Mouse (Mus musculus): ENCODE results near the gene Igfbp6. TPM values are rescaled to one million over a fixed set of nuclear protein-coding genes. Genes with fewer than 3 reads are reported as not detected.

The Igfbp6 gene
- polyA plus RNA-seq, 1 experiment from 2014 or later = 9.5 TPM

GRCm38 (mm10) chr15:102120530-102120929 lies 23.6 kb upstream of the Igfbp6 start:
- H3K4me1 ChIP-seq (replicated peaks) = peaks cover 11% of the 10 kb centered on the region
- no peak overlapping the region for H3K27ac ChIP-seq
- H3K4me3 ChIP-seq = no peak overlapping the region
- 65% methylated on average over 5 of the region's 5 CpGs for WGBS
- no peaks in the 10 kb centered on the region for H3K9me3 ChIP-seq (replicated peaks)
- peaks cover 47% of the 10 kb centered on the region for H3K36me3 ChIP-seq
- no peaks in the 10 kb centered on the region for H3K27me3 ChIP-seq
- no peak overlapping the region for H3K9ac ChIP-seq
- ATAC-seq (replicated peaks; ENCODE audit: insufficient number of reproducible peaks, insufficient read depth, low FRiP score, low read depth) = no peak
- H3K4me2 ChIP-seq = no peak overlapping the region

- Histone ChIP-seq H3K27ac (peak overlapping the region; percentile 51), H3K9me3 (replicated peaks) (no peaks in the 10 kb centered on the region), H3K36me3 (peaks cover 43% of the 10 kb centered on the region), H3K9ac (no peak overlapping the region), H3K27me3 (no peaks in the 10 kb centered on the region), H3K4me3 (no peak overlapping the region), H3K4me2 (no peak overlapping the region), H3K4me1 (replicated peaks) (peaks cover 12% of the 10 kb centered on the region)
- peak; percentile 70 for ATAC-seq (replicated peaks; ENCODE audit: insufficient number of reproducible peaks, insufficient read depth, low FRiP score, low read depth)
- 19% methylated on average over 2 of the region's 2 CpGs for WGBS
Observed at GRCm38 (mm10) chr15:102126303-102126702, 17.9 kb upstream of the Igfbp6 start.

DNA sequence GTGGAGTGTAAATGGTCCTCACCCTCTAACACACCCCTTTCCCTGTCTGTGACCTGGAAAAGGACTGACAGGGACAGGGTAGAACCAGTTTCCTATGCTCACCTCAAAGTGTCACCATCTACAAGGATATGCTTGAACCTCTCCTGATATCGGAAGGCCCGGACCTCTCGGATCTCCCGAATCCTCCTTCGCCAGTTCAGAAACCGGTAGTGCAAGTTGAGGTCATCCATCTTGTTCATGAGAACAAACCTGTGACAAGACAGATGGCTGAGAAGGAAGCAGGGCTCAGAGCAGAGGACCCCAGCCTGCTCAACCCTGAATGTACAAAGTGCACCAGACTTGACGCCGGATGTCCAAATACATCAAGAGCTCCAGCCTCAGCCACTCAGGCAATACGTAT lies 10.8 kb upstream of the Igfbp6 start:
- no peak overlapping the region for H3K4me2 ChIP-seq
- H3K9ac ChIP-seq = no peak overlapping the region
- peaks cover 31% of the 10 kb centered on the region for H3K36me3 ChIP-seq
- no peak overlapping the region for H3K27ac ChIP-seq
- ATAC-seq (replicated peaks; ENCODE audit: insufficient number of reproducible peaks, insufficient read depth, low FRiP score, low read depth) = no peak
- 82% methylated on average over 9 of the region's 9 CpGs for WGBS
- H3K9me3 ChIP-seq (replicated peaks) = no peaks in the 10 kb centered on the region
- no peak overlapping the region for H3K4me3 ChIP-seq
- no peaks in the 10 kb centered on the region for H3K27me3 ChIP-seq
- peaks cover 18% of the 10 kb centered on the region for H3K4me1 ChIP-seq (replicated peaks)

DNA sequence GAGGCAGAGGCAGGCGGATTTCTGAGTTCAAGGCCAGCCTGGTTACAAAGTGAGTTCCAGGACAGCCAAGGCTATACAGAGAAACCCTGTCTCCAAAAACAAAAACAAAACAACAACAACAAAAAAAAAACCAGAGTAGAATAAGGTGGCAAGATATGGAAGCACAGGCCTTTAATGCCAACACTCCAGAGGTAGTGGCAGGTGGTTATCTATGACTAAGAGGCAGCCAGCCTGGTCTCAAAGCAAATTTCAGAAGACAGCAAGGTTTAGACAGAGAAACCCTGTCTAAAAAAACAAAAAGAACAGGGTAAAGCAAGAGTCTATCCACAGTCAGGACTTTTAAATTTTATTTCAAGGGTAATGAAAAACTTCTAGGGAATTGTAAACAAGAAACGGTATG lies 9.5 kb upstream of the Igfbp6 start:
- 90% methylated on average over 2 of the region's 2 CpGs for WGBS
- Histone ChIP-seq H3K36me3 (peaks cover 20% of the 10 kb centered on the region; the same call in 1 of the 2 replicates), H3K27me3 (no peaks in the 10 kb centered on the region), H3K4me2 (no peak overlapping the region), H3K4me1 (replicated peaks) (peaks cover 18% of the 10 kb centered on the region), H3K9me3 (replicated peaks) (no peaks in the 10 kb centered on the region), H3K9ac (no peak overlapping the region), H3K4me3 (no peak overlapping the region), H3K27ac (no peak overlapping the region)
- ATAC-seq (replicated peaks; ENCODE audit: insufficient number of reproducible peaks, insufficient read depth, low FRiP score, low read depth) = no peak

DNA sequence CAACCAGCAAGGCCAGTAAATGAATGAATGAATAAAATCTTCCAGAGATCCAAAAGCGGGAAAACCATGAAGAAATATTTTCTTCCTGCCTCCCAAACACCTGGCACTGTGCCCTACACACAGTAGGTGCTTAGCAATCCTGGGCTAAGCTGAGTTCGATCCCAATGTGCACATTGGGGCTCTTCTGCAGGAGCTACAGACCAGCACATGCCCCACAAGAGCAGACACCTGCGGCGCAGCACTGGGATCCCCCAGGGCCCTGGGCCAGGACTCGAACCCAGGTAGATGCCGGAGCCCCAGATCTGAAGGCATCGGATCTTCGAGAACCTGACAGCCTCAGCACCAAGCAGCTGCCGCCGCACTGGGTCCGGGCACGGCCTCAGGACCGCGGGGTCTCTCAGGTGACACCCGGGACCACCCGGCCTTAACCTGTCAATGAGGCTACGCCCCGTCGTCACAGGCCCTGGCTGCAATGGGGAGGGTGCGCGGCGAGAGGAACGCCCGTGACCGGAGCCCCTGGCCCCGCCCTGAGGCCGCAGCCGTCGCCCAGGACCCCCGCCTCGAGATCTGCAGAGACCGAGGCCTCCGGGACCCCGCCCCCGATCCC lies 8.5 kb upstream of the Igfbp6 start:
- Histone ChIP-seq H3K4me3 (peak overlapping the region; percentile 68), H3K4me2 (peak overlapping the region; percentile 75), H3K36me3 (peaks cover 11% of the 10 kb centered on the region; the same call in 1 of the 2 replicates), H3K9me3 (replicated peaks) (no peaks in the 10 kb centered on the region), H3K27ac (peak overlapping the region; percentile 66), H3K9ac (peak overlapping the region; percentile 72), H3K4me1 (replicated peaks) (peaks cover 18% of the 10 kb centered on the region), H3K27me3 (no peaks in the 10 kb centered on the region)
- 2% methylated on average over 32 of the region's 35 CpGs for WGBS
- ATAC-seq (replicated peaks; ENCODE audit: insufficient number of reproducible peaks, insufficient read depth, low FRiP score, low read depth) = peak; percentile 63

DNA sequence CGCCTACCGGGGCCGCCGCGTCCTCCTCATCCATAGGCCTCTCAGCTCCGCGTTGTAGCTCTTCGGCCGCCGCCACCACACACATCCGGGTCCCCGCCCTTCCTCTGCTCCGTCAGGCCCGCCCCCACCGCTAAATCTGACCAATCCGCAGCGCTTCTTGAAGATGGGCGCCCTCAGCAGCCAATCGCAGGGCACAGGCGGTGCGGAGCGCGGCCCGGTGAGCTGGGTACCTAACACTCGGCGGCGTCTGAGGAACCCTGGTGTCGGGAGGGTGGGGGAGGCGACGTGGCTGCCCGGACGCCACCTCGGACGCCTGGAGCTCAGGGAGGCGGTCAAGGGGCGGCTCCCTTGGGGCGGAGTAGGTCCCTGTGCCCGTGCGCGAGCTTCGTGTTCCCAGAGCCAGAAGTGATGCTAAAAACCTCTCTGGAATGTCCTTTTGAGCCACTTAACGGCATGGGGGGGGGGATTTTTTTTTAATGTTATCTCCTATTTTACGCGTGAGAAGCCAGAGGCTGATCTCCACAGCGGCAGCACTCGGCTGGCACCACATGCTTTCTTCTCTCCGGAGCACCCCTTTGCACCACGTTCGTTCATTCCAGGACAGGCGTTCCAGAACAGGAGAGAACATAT lies 7.9 kb upstream of the Igfbp6 start, which contains the start of gene Spryd3:
Spryd3 (minus strand) TSS at position 106 of the 630 bp plus-strand sequence.
- under 1% methylated on average over 50 of the region's 50 CpGs for WGBS
- Histone ChIP-seq H3K9me3 (replicated peaks) (no peaks in the 10 kb centered on the region), H3K27me3 (no peaks in the 10 kb centered on the region)

DNA sequence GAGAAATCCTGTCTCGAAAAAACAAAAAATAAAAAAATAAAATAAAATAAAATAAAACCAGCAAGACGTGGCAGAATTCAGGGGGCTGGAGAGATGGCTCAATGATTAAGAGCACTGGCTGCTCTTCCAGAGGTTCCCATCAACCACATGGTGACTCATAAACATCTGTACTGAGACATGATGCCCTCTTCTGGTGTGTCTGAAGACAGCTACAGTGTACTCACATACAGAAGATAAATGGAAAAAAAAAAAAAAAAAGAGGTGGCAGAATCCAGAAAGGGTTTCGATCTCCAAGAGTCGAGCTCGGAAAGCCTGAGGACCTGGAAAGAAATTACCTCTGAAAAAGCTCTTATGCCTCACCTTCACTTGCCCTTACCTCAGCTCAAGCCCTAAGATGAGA lies 3.0 kb upstream of the Igfbp6 start:
- no peak for ATAC-seq (replicated peaks; ENCODE audit: insufficient number of reproducible peaks, insufficient read depth, low FRiP score, low read depth)
- H3K4me1 ChIP-seq (replicated peaks) = peaks cover 31% of the 10 kb centered on the region
- 85% methylated on average over 5 of the region's 5 CpGs for WGBS

More for the DNA sequence above, 7.9 kb upstream of the Igfbp6 start, which contains the start of gene Spryd3:
- peaks cover 7% of the 10 kb centered on the region; the same call in 1 of the 2 replicates for H3K36me3 ChIP-seq
- H3K4me3 ChIP-seq = peak within 1 kb of the TSS; percentile 68
- H3K9ac ChIP-seq = peak within 1 kb of the TSS; percentile 72
- peak within 1 kb of the TSS; percentile 75 for H3K4me2 ChIP-seq
- H3K4me1 ChIP-seq (replicated peaks) = peaks cover 18% of the 10 kb centered on the region
- ATAC-seq (replicated peaks; ENCODE audit: insufficient number of reproducible peaks, insufficient read depth, low FRiP score, low read depth) = peak; percentile 98
- H3K27ac ChIP-seq = peak within 1 kb of the TSS; percentile 75

DNA sequence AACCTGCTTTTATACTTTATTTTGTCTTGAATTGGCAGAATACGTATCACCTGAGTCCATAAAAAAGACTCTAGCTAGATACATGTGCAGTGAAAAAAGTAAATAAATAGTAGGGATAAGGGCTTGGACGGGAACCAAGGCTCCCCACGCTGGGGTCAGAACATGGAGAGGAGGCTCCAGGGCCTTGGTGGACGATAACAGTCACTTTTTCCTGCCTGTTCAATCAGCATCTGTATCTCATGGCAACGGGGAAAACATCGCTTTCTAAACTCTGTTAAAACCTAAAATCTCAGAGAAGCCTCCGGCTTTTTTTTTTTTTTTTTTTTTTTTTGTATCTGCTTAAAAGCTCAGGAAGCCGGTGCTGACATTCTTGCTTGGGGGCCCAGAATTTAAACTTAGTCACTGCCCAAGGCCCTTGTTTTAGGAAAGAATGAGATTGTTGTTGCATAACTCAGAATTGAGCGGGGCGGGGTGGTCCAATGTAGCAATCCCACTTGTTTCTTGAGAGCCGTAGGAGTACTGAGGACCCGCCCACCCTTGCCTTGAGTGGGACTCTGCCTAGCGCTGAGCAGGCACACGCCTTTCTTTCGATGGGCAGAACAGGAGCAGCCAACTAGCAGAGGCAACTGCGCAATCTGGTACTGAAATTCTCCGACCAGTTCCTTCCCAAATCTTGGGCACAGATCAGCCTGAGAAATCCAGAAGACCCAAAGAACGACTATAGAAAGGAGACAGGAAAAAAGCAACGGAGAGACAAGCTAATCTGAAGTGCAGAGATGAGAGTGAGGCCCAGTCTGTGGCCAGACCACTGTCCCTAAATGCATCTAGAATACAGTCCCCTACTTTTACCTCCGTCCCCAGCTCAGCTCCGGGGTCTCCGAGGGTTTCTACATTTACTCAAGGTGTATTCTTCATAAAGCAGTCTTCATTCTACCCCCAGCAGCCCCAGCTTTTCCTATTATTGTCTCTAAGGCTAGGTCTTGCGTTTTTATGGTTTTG lies 949 bp upstream of the Igfbp6 start:
- H3K36me3 ChIP-seq = no peaks in the 10 kb centered on the region
- peaks cover 24% of the 10 kb centered on the region for H3K4me1 ChIP-seq (replicated peaks)
- no peak overlapping the region for H3K4me2 ChIP-seq
- no peak overlapping the region for H3K9ac ChIP-seq
- 0 out of 2 replicates have a peak, but pooled peaks have one; percentile 38 for ATAC-seq (replicated peaks; ENCODE audit: insufficient number of reproducible peaks, insufficient read depth, low FRiP score, low read depth)
- 53% methylated on average over 23 of the region's 23 CpGs for WGBS
- H3K27me3 ChIP-seq = peaks cover 28% of the 10 kb centered on the region
- no peak overlapping the region for H3K27ac ChIP-seq
- H3K4me3 ChIP-seq = no peak overlapping the region
- no peaks in the 10 kb centered on the region for H3K9me3 ChIP-seq (replicated peaks)

More for the DNA sequence above, 3.0 kb upstream of the Igfbp6 start:
- Histone ChIP-seq H3K36me3 (no peaks in the 10 kb centered on the region), H3K27me3 (peaks cover 28% of the 10 kb centered on the region), H3K9ac (no peak overlapping the region), H3K4me3 (no peak overlapping the region), H3K27ac (no peak overlapping the region), H3K4me2 (no peak overlapping the region), H3K9me3 (replicated peaks) (no peaks in the 10 kb centered on the region)

DNA sequence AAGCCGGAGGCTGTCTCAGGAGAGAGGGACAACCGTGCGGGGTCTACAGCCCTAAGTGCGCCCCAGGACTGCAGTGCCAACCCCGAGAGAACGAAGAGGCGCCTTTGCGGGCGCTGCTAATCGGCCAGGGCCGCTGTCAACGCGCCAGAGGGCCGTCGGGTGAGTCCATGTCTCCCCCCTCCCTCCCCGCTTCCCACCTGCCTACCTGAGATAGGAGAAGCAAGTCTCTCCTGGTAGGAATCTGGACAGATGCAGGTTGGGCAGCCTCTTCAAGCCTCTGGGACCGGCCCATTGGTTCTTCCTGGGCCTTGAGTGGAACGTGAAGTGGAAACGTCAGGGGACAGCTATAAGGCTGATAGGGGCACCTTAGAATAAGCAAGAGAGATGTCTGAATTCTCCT lies 564 bp downstream of the Igfbp6 start:
- Histone ChIP-seq H3K4me1 (replicated peaks) (peaks cover 24% of the 10 kb centered on the region), H3K27me3 (peaks cover 28% of the 10 kb centered on the region), H3K4me2 (peak overlapping the region; percentile 42), H3K9ac (peak overlapping the region; percentile 0; the same call in 1 of the 2 replicates), H3K36me3 (no peaks in the 10 kb centered on the region), H3K4me3 (peak overlapping the region; percentile 9; the same call in 1 of the 2 replicates), H3K9me3 (replicated peaks) (no peaks in the 10 kb centered on the region), H3K27ac (no peak overlapping the region)
- WGBS = 12% methylated on average over 19 of the region's 19 CpGs
- ATAC-seq (replicated peaks; ENCODE audit: insufficient number of reproducible peaks, insufficient read depth, low FRiP score, low read depth) = no peak

GRCm38 (mm10) chr15:102145330-102145729 lies 1.2 kb downstream of the Igfbp6 start:
- Histone ChIP-seq H3K27ac (no peak overlapping the region), H3K4me2 (no peak overlapping the region), H3K4me3 (no peak overlapping the region), H3K27me3 (peaks cover 28% of the 10 kb centered on the region), H3K9ac (no peak overlapping the region), H3K9me3 (replicated peaks) (no peaks in the 10 kb centered on the region), H3K4me1 (replicated peaks) (peaks cover 29% of the 10 kb centered on the region), H3K36me3 (no peaks in the 10 kb centered on the region)
- ATAC-seq (replicated peaks; ENCODE audit: insufficient number of reproducible peaks, insufficient read depth, low FRiP score, low read depth) = no peak
- 81% methylated on average over 10 of the region's 10 CpGs for WGBS

- H3K9ac ChIP-seq = no peak overlapping the region
- H3K27me3 ChIP-seq = peaks cover 28% of the 10 kb centered on the region
- H3K4me1 ChIP-seq (replicated peaks) = peaks cover 34% of the 10 kb centered on the region
- no peak overlapping the region for H3K4me3 ChIP-seq
- 60% methylated on average over 5 of the region's 5 CpGs for WGBS
- H3K4me2 ChIP-seq = no peak overlapping the region
- H3K36me3 ChIP-seq = no peaks in the 10 kb centered on the region
- no peak for ATAC-seq (replicated peaks; ENCODE audit: insufficient number of reproducible peaks, insufficient read depth, low FRiP score, low read depth)
- H3K27ac ChIP-seq = no peak overlapping the region
- no peaks in the 10 kb centered on the region for H3K9me3 ChIP-seq (replicated peaks)
Observed at GRCm38 (mm10) chr15:102146089-102146488, 1.9 kb downstream of the Igfbp6 start.

Measured in heart, embryonic 15.5 days (tissue).